Mouse (Mus musculus): ENCODE data around the gene P2ry4. TPM values are rescaled to one million over a fixed set of nuclear protein-coding genes. Genes with fewer than 3 reads are reported as not detected.
A peak's percentile ranks its signal among the peaks of the same experiment; 100 is the strongest.

The P2ry4 gene
- not detected in 2 replicates for polyA plus RNA-seq (2016; fragmentation: Nextera tagmentation; extraction: Ambion mirVana)

DNA sequence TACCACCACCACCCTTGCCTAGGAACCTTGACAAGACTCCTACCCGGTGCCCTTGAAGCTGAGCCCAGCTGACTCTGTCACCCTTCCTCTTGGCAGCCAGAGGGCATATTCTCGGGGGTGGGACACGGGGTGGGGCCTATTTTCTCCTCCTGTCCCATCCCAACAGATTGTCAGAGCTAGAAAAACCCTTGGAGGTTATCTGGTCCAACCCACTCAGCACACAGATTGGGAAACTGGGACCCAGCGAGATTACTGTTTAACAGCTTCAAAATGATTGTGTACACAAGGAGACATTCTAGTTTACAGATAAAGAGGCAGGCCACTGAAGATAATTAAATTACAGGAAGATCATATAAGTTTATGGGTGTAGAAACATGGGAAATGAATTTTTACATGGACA is at the start of gene P2ry4:
P2ry4 (minus strand) TSS at position 79 of the 400 bp plus-strand sequence.
- H3K9me3 ChIP-seq (replicated peaks): no peaks in the 10 kb centered on the region
- H3K4me3 ChIP-seq: no peak within 1 kb of the TSS
- H3K36me3 ChIP-seq: no peaks in the 10 kb centered on the region
- H3K27me3 ChIP-seq (replicated peaks): peaks cover 9% of the 10 kb centered on the region
- H3K4me2 ChIP-seq: no peak within 1 kb of the TSS
- no peaks in the 10 kb centered on the region for H3K4me1 ChIP-seq (replicated peaks)
- H3K9ac ChIP-seq: no peak within 1 kb of the TSS
- no peak within 1 kb of the TSS for H3K27ac ChIP-seq (ENCODE audit: poor library complexity, severe bottlenecking)
- 54% methylated on average over 4 of the region's 4 CpGs for WGBS
- ATAC-seq (ENCODE audit: insufficient number of reproducible peaks, low FRiP score): no peak

DNA sequence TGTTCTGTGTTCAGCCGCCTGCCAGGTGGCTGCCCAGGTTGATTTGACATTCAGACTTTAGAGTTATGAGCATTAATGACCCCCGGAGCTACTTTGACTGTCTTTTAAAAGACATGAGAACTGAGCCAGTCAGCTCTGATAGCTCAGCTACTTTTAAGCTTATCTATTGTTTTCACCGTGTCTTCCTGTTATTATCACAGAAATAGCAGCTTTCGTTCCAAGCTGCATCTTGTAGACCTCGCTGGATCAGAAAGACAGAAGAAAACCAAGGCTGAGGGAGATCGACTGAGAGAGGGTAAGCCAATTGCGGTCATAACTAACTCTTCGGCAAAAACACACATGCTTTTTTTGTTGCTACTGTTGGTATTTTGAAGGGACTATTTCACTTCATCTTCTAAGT is 43.8 kb upstream of the P2ry4 start:
- Histone ChIP-seq H3K27ac (ENCODE audit: poor library complexity, severe bottlenecking) (no peak overlapping the region), H3K4me2 (no peak overlapping the region), H3K4me3 (no peak overlapping the region), H3K9me3 (replicated peaks) (no peaks in the 10 kb centered on the region), H3K9ac (no peak overlapping the region), H3K36me3 (peaks cover 33% of the 10 kb centered on the region), H3K4me1 (replicated peaks) (no peaks in the 10 kb centered on the region), H3K27me3 (replicated peaks) (no peaks in the 10 kb centered on the region)
- 81% methylated on average over 8 of the region's 8 CpGs for WGBS
- ATAC-seq (ENCODE audit: insufficient number of reproducible peaks, low FRiP score): no peak

DNA sequence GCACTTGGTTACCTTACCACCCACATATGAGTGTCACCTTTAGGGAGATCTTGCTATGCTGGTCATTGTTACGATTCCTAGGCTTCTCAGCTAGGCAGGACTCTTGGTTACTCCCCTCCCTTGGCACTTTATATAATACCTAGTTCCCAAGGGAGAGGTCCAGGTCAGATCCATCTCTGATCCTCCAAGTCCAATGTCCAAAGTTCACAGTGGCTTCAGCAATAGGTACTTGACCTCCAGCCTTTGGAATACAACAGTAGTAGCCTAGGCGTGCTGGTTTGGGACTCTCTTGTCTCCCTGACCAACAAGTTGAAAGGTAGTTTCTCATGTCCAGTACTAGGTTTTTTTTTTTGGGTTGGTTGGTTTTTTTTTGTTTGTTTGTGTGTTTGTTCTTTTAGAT is 34.4 kb upstream of the P2ry4 start:
- Histone ChIP-seq H3K9me3 (replicated peaks) (no peaks in the 10 kb centered on the region), H3K4me1 (replicated peaks) (peaks cover 7% of the 10 kb centered on the region; the same call in 1 of the 2 replicates), H3K9ac (no peak overlapping the region), H3K27me3 (replicated peaks) (no peaks in the 10 kb centered on the region), H3K36me3 (peaks cover 10% of the 10 kb centered on the region; the same call in 1 of the 2 replicates), H3K27ac (ENCODE audit: poor library complexity, severe bottlenecking) (no peak overlapping the region), H3K4me3 (no peak overlapping the region), H3K4me2 (no peak overlapping the region)
- WGBS: 83% methylated on average over 2 of the region's 2 CpGs
- no peak for ATAC-seq (ENCODE audit: insufficient number of reproducible peaks, low FRiP score)

DNA sequence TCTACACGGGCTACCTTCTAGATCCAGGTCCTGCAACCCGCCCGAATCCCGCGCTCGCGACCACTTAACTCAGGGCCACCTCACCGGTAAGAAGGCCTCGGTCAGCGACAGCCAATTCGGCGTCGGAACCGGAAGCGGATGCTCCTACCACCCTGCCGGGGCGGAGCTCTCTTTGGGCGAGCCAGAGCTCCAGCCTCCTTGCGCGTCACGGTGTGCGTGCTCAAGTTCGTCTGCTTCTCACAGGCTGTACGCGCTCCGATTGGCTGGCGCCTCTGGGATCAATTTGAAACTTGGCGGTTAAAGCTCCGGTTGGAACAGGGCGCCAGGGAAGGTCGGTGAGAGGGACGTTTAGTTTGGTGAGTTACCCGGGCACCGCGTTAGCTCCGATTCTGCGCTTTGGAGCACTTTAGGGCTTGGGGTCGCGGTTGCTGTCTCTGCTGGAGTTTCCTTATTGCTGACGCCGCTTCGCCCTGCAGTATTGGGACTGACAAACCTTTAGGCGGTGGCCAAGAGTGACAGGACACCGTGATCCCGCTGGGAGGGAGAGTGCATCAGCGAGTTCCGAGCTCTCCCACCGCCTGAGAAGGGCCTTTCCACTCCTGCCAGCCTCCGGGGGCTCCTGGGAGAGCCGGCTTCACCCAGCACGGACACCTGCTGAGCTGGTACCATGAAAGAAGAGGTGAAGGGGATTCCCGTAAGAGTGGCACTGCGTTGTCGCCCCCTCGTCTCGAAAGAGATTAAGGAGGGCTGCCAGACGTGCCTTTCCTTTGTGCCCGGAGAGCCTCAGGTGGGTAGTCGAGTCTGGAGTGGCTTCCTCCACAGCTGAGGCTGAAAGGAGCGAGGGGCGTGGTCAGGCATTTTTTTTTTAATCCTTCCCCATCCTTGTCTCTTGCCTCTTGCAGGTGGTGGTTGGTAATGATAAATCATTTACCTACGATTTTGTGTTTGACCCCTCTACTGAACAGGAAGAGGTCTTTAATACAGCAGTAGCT is 31.4 kb upstream of the P2ry4 start, which contains the start of gene Pdzd11:
Pdzd11 (minus strand) TSS at position 767 of the 992 bp plus-strand sequence.
- Histone ChIP-seq H3K4me2 (peak within 1 kb of the TSS; percentile 70), H3K4me1 (replicated peaks) (peaks cover 7% of the 10 kb centered on the region; the same call in 1 of the 2 replicates), H3K27ac (ENCODE audit: poor library complexity, severe bottlenecking) (peak within 1 kb of the TSS; percentile 85), H3K36me3 (peaks cover 11% of the 10 kb centered on the region), H3K9ac (peak within 1 kb of the TSS; percentile 90), H3K9me3 (replicated peaks) (no peaks in the 10 kb centered on the region), H3K4me3 (peak within 1 kb of the TSS; percentile 65), H3K27me3 (replicated peaks) (no peaks in the 10 kb centered on the region)
- peak; percentile 99 for ATAC-seq (ENCODE audit: insufficient number of reproducible peaks, low FRiP score)
- whole genome bisulfite sequencing: 18% methylated on average over 62 of the region's 62 CpGs

DNA sequence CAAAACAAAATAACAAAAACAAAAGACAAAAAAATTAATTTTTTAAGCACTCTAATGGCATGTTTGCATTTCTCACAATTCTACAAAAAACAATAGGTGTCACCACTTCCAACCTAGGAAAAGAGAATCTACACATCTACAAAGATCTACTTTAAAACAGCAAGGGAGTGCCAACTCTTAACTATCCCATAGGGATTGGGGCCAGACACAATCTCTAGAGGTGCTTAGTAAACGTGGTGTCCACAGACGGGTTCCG is 30.8 kb upstream of the P2ry4 start, which contains the start of gene Kif4:
Kif4 (plus strand) TSS at position 192 of the 256 bp plus-strand sequence.
- no peak for ATAC-seq (ENCODE audit: insufficient number of reproducible peaks, low FRiP score)

DNA sequence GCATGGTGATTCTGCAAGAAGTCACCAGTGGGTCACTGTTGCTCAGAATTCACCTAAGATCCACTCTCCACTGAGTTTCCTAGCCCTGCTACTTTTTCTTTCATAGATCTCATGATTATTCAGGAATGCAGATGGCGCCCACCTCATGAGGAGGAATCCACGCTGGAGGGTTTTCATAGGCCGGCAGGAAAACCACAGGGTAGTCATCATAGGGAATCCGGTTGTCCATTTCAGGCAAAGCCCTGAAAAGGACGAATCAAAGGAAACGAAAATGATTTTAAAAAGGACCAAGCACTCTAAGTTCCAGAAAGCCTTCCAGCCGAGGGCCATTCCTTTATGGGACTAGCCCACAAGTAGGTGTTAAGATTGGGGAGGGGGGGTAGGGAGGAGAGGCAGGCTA is 30.5 kb upstream of the P2ry4 start:
- H3K4me3 ChIP-seq: peak overlapping the region; percentile 65
- H3K9me3 ChIP-seq (replicated peaks): no peaks in the 10 kb centered on the region
- H3K4me2 ChIP-seq: peak overlapping the region; percentile 66
- H3K36me3 ChIP-seq: peaks cover 11% of the 10 kb centered on the region
- ATAC-seq (ENCODE audit: insufficient number of reproducible peaks, low FRiP score): no peak
- peaks cover 7% of the 10 kb centered on the region; the same call in 1 of the 2 replicates for H3K4me1 ChIP-seq (replicated peaks)
- no peaks in the 10 kb centered on the region for H3K27me3 ChIP-seq (replicated peaks)
- peak overlapping the region; percentile 71 for H3K9ac ChIP-seq
- WGBS: 30% methylated on average over 7 of the region's 7 CpGs
- no peak overlapping the region for H3K27ac ChIP-seq (ENCODE audit: poor library complexity, severe bottlenecking)

More for the DNA sequence above, 30.8 kb upstream of the P2ry4 start, which contains the start of gene Kif4:
- H3K9ac ChIP-seq: peak within 1 kb of the TSS; percentile 90
- H3K27me3 ChIP-seq (replicated peaks): no peaks in the 10 kb centered on the region
- peaks cover 11% of the 10 kb centered on the region for H3K36me3 ChIP-seq
- peak within 1 kb of the TSS; percentile 65 for H3K4me3 ChIP-seq
- WGBS: 22% methylated on average over 3 of the region's 3 CpGs
- H3K4me1 ChIP-seq (replicated peaks): peaks cover 7% of the 10 kb centered on the region; the same call in 1 of the 2 replicates
- H3K9me3 ChIP-seq (replicated peaks): no peaks in the 10 kb centered on the region
- H3K4me2 ChIP-seq: peak within 1 kb of the TSS; percentile 70
- H3K27ac ChIP-seq (ENCODE audit: poor library complexity, severe bottlenecking): peak within 1 kb of the TSS; percentile 85

DNA sequence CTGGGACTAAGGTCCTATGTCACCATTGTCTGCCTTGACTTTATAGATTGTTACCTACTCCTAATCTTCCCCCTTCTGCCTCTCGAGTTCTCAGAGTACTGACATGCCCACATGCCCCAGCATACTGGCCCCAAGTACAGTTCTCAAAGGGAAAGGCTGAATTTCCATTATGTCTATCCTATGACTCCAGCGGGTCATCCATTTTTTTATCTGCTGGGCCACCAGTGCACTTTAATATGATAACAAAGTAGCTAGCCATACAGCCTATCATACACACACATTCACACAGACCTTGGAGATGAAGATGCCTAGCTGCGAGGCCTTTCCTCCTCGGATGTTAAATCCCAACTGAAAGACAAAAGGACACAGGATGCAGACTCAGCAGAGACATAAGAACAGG is 29.6 kb upstream of the P2ry4 start:
- H3K36me3 ChIP-seq: peaks cover 11% of the 10 kb centered on the region

DNA sequence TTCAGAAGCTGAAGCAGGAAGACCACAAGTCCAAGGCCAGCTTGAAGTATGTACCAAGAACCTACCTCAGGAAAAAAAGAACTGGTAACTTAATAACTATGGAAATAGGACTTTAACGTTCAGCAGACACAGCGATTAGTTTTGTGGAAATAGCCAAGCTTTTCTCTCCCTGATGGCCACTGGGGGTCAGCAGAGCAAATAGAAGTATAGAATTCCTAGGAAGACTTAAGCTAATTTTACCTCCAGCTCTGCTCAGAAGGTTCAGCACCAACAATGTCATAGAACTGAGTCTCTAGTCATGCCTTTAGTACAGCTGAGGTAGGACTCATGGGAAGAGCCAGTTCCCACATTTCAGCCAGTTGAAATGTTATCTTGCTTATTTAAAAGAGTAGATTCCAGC is 26.7 kb upstream of the P2ry4 start:
- Histone ChIP-seq H3K27ac (ENCODE audit: poor library complexity, severe bottlenecking) (no peak overlapping the region), H3K9ac (no peak overlapping the region), H3K4me2 (no peak overlapping the region), H3K36me3 (peaks cover 11% of the 10 kb centered on the region), H3K4me3 (no peak overlapping the region), H3K27me3 (replicated peaks) (no peaks in the 10 kb centered on the region; the same call in 1 of the 2 replicates), H3K9me3 (replicated peaks) (no peaks in the 10 kb centered on the region), H3K4me1 (replicated peaks) (peaks cover 4% of the 10 kb centered on the region; the same call in 1 of the 2 replicates)
- WGBS: 70% methylated on average over 2 of the region's 2 CpGs
- ATAC-seq (ENCODE audit: insufficient number of reproducible peaks, low FRiP score): no peak

More for the DNA sequence above, 29.6 kb upstream of the P2ry4 start:
- Histone ChIP-seq H3K27ac (ENCODE audit: poor library complexity, severe bottlenecking) (no peak overlapping the region), H3K9me3 (replicated peaks) (no peaks in the 10 kb centered on the region), H3K27me3 (replicated peaks) (no peaks in the 10 kb centered on the region), H3K4me3 (no peak overlapping the region), H3K4me1 (replicated peaks) (peaks cover 7% of the 10 kb centered on the region; the same call in 1 of the 2 replicates), H3K4me2 (no peak overlapping the region), H3K9ac (no peak overlapping the region)
- ATAC-seq (ENCODE audit: insufficient number of reproducible peaks, low FRiP score): no peak
- WGBS: 83% methylated on average over 4 of the region's 4 CpGs

DNA sequence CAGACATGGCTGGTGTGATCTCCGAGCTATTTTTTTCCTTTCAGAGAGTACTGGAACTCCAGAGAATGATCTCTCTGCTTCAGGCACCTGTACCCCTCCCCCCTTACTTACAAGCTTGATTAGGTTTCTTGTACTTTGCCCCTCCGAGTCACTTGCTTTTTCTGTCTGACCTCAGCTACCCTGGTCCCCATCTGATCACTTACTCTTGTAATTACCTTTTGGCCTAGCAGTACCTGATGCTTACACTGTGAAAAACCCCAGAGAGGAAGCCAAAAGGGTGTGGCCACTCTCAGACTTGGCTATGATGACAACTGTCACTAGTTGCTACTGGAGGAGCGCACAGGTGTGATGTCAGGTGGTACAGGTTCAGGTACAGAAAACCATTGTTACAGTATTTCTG is 23.8 kb upstream of the P2ry4 start:
- WGBS: 54% methylated on average over 3 of the region's 3 CpGs
- ATAC-seq (ENCODE audit: insufficient number of reproducible peaks, low FRiP score): no peak
- no peak overlapping the region for H3K27ac ChIP-seq (ENCODE audit: poor library complexity, severe bottlenecking)

DNA sequence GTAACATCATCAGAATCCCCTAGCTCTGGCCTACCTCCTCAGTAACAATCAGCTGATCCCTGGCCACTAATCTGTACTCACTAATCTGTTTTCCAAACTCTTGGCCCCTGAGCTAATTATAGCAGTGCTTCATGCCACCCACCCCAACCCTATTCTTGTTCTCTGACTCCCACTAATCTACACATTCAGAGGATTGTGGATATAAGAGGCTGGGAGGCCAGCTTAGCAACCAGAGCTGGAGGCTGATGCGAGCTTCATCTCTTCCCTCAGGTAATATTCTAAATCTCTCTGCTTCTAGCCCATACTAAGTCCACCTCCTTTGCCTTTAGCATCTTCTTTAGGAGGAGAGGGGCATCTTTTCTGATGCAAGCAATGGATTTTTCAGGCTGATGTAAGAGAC is 10.6 kb upstream of the P2ry4 start, which contains the start of gene Arr3:
Arr3 (plus strand) TSS at position 184 of the 400 bp plus-strand sequence.
- H3K9me3 ChIP-seq (replicated peaks): no peaks in the 10 kb centered on the region
- ATAC-seq (ENCODE audit: insufficient number of reproducible peaks, low FRiP score): no peak
- 50% methylated on average over 1 of the region's 1 CpGs for WGBS
- H3K27ac ChIP-seq (ENCODE audit: poor library complexity, severe bottlenecking): no peak within 1 kb of the TSS
- H3K36me3 ChIP-seq: no peaks in the 10 kb centered on the region
- H3K4me3 ChIP-seq: no peak within 1 kb of the TSS
- no peak within 1 kb of the TSS for H3K9ac ChIP-seq
- H3K4me1 ChIP-seq (replicated peaks): peaks cover 6% of the 10 kb centered on the region; the same call in 1 of the 2 replicates
- no peak within 1 kb of the TSS for H3K4me2 ChIP-seq
- no peaks in the 10 kb centered on the region for H3K27me3 ChIP-seq (replicated peaks)

More for the DNA sequence above, 23.8 kb upstream of the P2ry4 start:
- no peak overlapping the region for H3K4me3 ChIP-seq
- H3K4me1 ChIP-seq (replicated peaks): no peaks in the 10 kb centered on the region
- H3K9ac ChIP-seq: no peak overlapping the region
- H3K4me2 ChIP-seq: no peak overlapping the region
- H3K27me3 ChIP-seq (replicated peaks): no peaks in the 10 kb centered on the region; the same call in 1 of the 2 replicates
- peaks cover 8% of the 10 kb centered on the region for H3K36me3 ChIP-seq
- H3K9me3 ChIP-seq (replicated peaks): no peaks in the 10 kb centered on the region

DNA sequence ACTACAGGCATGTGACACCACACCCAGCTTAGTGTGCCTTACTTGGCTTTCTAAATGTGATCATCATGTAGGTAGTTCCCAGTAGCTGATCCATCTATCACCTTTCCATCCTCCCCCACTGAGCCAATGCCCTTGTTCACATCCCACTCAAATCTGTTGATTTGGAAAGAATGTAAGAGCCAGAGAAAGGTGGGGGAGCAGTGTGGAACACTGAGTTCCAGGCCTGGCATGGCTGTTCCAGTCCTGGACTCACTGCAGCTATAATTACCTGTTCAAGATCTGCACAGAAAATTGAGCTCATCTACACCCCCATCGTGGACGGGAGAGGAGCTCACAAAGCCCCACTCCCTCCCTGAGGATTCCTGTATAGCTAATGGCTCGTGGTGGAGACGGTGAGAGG is 5.1 kb upstream of the P2ry4 start:
- no peaks in the 10 kb centered on the region for H3K36me3 ChIP-seq
- H3K4me3 ChIP-seq: no peak overlapping the region
- no peak for ATAC-seq (ENCODE audit: insufficient number of reproducible peaks, low FRiP score)
- no peaks in the 10 kb centered on the region for H3K4me1 ChIP-seq (replicated peaks)
- H3K27me3 ChIP-seq (replicated peaks): peaks cover 8% of the 10 kb centered on the region; the same call in 1 of the 2 replicates
- H3K4me2 ChIP-seq: no peak overlapping the region
- no peak overlapping the region for H3K9ac ChIP-seq
- 58% methylated on average over 4 of the region's 4 CpGs for WGBS
- H3K27ac ChIP-seq (ENCODE audit: poor library complexity, severe bottlenecking): no peak overlapping the region
- no peaks in the 10 kb centered on the region for H3K9me3 ChIP-seq (replicated peaks)

Measured in heart, embryonic 12.5 days (tissue).